Mouse (Mus musculus): ENCODE measurements around the gene Frmd5.

- TF ChIP-seq CTCF (IDR thresholded peaks at IDR 0.05; ENCODE audit: low read depth) = no peak
- TF ChIP-seq EP300 (optimal IDR thresholded peaks at IDR 0.05) = no peak
Observed at GRCm38 (mm10) chr2:121761281-121761795, 45.5 kb downstream of the Frmd5 start.

All from stomach, postnatal 0 days (tissue).